Mouse (Mus musculus) bone marrow, adult 2 months (tissue): ENCODE data around the gene Gimap8.

Experiments used
- CTCF ChIP-seq: fragments of 200-500 bp; IDR thresholded peaks from 2 replicates; pipeline ENCODE4 v1.5.1; 2011; ENCODE audit warnings: low read length, control low read depth; ENCODE audit not compliant: control insufficient read depth, insufficient read depth
- POLR2A ChIP-seq: fragments of 200-500 bp; IDR thresholded peaks from 2 replicates; pipeline ENCODE4 v1.6.1; 2011; ENCODE audit warnings: low read depth, mild to moderate bottlenecking, control low read depth, low read length, borderline replicate concordance; ENCODE audit not compliant: control insufficient read depth

GRCm38 (mm10) chr6:48628808-48629660, 18.0 kb upstream of the Gimap8 start:
- TF ChIP-seq POLR2A (0 out of 2 replicates have a peak, but pooled peaks have one; percentile 21), CTCF (no peak)
